Mouse (Mus musculus): ENCODE results near the gene Msantd3. TPM values are rescaled to one million over a fixed set of nuclear protein-coding genes. Genes with fewer than 3 reads are reported as not detected.

Msantd3 gene
- total and polyA plus RNA-seq, 3 experiments: not detected

- no peak overlapping the region for H3K27ac ChIP-seq (ENCODE audit: insufficient read depth, low read depth)
- no peak overlapping the region for H3K4me2 ChIP-seq (ENCODE audit: insufficient read depth, low read depth, poor library complexity, severe bottlenecking)
- H3K9me3 ChIP-seq (replicated peaks; ENCODE audit: low read length): peaks cover 3% of the 10 kb centered on the region
- in situ Hi-C loops (cut with MboI; ENCODE audit: low pct_ligation_motif_present, low pct_unique_long_range_greater_than_20kb, low sequenced_read_pairs) (no loop called here), dilution Hi-C loops (cut with MboI; ENCODE audit: extremely low pct_ligation_motif_present, extremely low pct_unique_long_range_greater_than_20kb, low sequenced_read_pairs) (no loop called here)
- no peaks in the 10 kb centered on the region for H3K27me3 ChIP-seq (replicated peaks)
- no peak for DNase-seq (ENCODE audit: extremely low read depth)
- H3K36me3 ChIP-seq (replicated peaks in 1 of 2; ENCODE audit: control insufficient read depth in 1 of 2, insufficient read depth in 1 of 2, low read length in 1 of 2): no peaks in the 10 kb centered on the region
- no peaks in the 10 kb centered on the region for H3K79me2 ChIP-seq (replicated peaks; ENCODE audit: control insufficient read depth, extremely low read depth, insufficient read depth, poor library complexity, severe bottlenecking)
- TF ChIP-seq USF2 (conservative IDR thresholded peaks at IDR 0.05; ENCODE audit: low read depth, low read length): no peak
- no peak for TF ChIP-seq EP300 (IDR thresholded peaks at IDR 0.05; ENCODE audit: low read length)
- no peak for TF ChIP-seq E2F4 (IDR thresholded peaks at IDR 0.05; ENCODE audit: insufficient replicate concordance, low read depth, low read length)
- TF ChIP-seq ZKSCAN1 (IDR thresholded peaks at IDR 0.05; ENCODE audit: borderline replicate concordance, low read depth, low read length): no peak
- no peak for TF ChIP-seq TBP (conservative IDR thresholded peaks at IDR 0.05; ENCODE audit: low read depth, low read length)
- H3K4me3 ChIP-seq (replicated peaks in 1 of 3; ENCODE audit: low read depth in 2 of 3, low read length in 2 of 3, poor library complexity in 1 of 3): no peak overlapping the region
- H3K4me1 ChIP-seq (ENCODE audit: control insufficient read depth in 1 of 2, insufficient read depth in 2 of 2): peaks cover 2 to 12% of the 10 kb centered on the region in 2 experiments; a peak in 3 of 4 replicates
- no peak overlapping the region for H3K9ac ChIP-seq (ENCODE audit: insufficient read depth, low read depth)
These were observed 41.5 kb downstream of the Msantd3 start for GRCm38 (mm10) chr4:48581201-48581600.

- Histone ChIP-seq H3K9ac (ENCODE audit: insufficient read depth, low read depth) (no peak overlapping the region), H3K27me3 (replicated peaks) (no peaks in the 10 kb centered on the region), H3K4me1 (ENCODE audit: control insufficient read depth in 1 of 2, insufficient read depth in 2 of 2) (peaks cover 2 to 12% of the 10 kb centered on the region in 2 experiments; a peak in 3 of 4 replicates), H3K4me3 (replicated peaks in 1 of 3; ENCODE audit: low read depth in 2 of 3, low read length in 2 of 3, poor library complexity in 1 of 3) (no peak overlapping the region), H3K79me2 (replicated peaks; ENCODE audit: control insufficient read depth, extremely low read depth, insufficient read depth, poor library complexity, severe bottlenecking) (no peaks in the 10 kb centered on the region), H3K9me3 (replicated peaks; ENCODE audit: low read length) (peaks cover 3% of the 10 kb centered on the region), H3K36me3 (replicated peaks in 1 of 2; ENCODE audit: control insufficient read depth in 1 of 2, insufficient read depth in 1 of 2, low read length in 1 of 2) (no peaks in the 10 kb centered on the region), H3K4me2 (ENCODE audit: insufficient read depth, low read depth, poor library complexity, severe bottlenecking) (no peak overlapping the region), H3K27ac (ENCODE audit: insufficient read depth, low read depth) (no peak overlapping the region)
- in situ Hi-C loops (cut with MboI; ENCODE audit: low pct_ligation_motif_present, low pct_unique_long_range_greater_than_20kb, low sequenced_read_pairs) (no loop called here), dilution Hi-C loops (cut with MboI; ENCODE audit: extremely low pct_ligation_motif_present, extremely low pct_unique_long_range_greater_than_20kb, low sequenced_read_pairs) (no loop called here)
- TF ChIP-seq MAFK (IDR thresholded peaks at IDR 0.05; ENCODE audit: insufficient replicate concordance, low read length) (no peak), JUN (IDR thresholded peaks at IDR 0.05; ENCODE audit: insufficient read depth, low read depth, low read length) (no peak), CTCF (conservative IDR thresholded peaks at IDR 0.05 in 1 of 2, IDR thresholded peaks at IDR 0.05 in 1 of 2; ENCODE audit: low read depth in 2 of 2, low read length in 2 of 2) (no peak), POLR2A (IDR thresholded peaks at IDR 0.05; ENCODE audit: low read depth, low read length) (no peak), TBP (conservative IDR thresholded peaks at IDR 0.05; ENCODE audit: low read depth, low read length) (no peak), ZMIZ1 (IDR thresholded peaks at IDR 0.05; ENCODE audit: low read depth, low read length) (no peak), MAX (IDR thresholded peaks at IDR 0.05; ENCODE audit: low read length) (no peak), MAZ (IDR thresholded peaks at IDR 0.05; ENCODE audit: low read depth, low read length) (no peak), EP300 (IDR thresholded peaks at IDR 0.05; ENCODE audit: low read length) (no peak), UBTF (IDR thresholded peaks at IDR 0.05; ENCODE audit: low read depth, low read length) (no peak), USF2 (conservative IDR thresholded peaks at IDR 0.05; ENCODE audit: low read depth, low read length) (no peak), NELFE (IDR thresholded peaks at IDR 0.05; ENCODE audit: low read depth, low read length) (no peak), ZNF384 (IDR thresholded peaks at IDR 0.05; ENCODE audit: low read depth, low read length) (no peak), SIN3A (IDR thresholded peaks at IDR 0.05; ENCODE audit: low read length) (no peak)
- no peak for DNase-seq (ENCODE audit: extremely low read depth)
These were observed 42.3 kb downstream of the Msantd3 start for GRCm38 (mm10) chr4:48581993-48582392.

Data from CH12.LX (cell line).